Mouse (Mus musculus) kidney, embryonic 16.5 days (tissue): ENCODE results near the gene Fcgr4. TPM values are rescaled to one million over a fixed set of nuclear protein-coding genes. Genes with fewer than 3 reads are reported as not detected.

ENCODE experiments used
- ATAC-seq: fragments of 200-750 bp; cut with Nextera tagmentation; 2 replicates; pipeline ENCODE4 v1.8.0; 2017; ENCODE audit warnings: moderate TSS enrichment; ENCODE audit not compliant: low FRiP score, low TSS enrichment
- H3K27ac ChIP-seq: fragments of 300-500 bp; sonication (generic); 2 replicates; pipeline ENCODE4 v1.5.1; 2014; ENCODE audit warnings: low read length
- H3K27me3 ChIP-seq: fragments of 300-500 bp; sonication (generic); 2 replicates; pipeline ENCODE4 v1.6.1; 2014; ENCODE audit warnings: low read length, control low read depth, mixed read lengths; ENCODE audit not compliant: insufficient read depth
- H3K36me3 ChIP-seq: fragments of 300-500 bp; sonication (generic); 2 replicates; pipeline ENCODE4 v1.6.1; 2014; ENCODE audit warnings: low read length, control low read depth, mixed read lengths; ENCODE audit not compliant: insufficient read depth
- H3K4me1 ChIP-seq: fragments of 300-500 bp; sonication (generic); 2 replicates; pipeline ENCODE4 v1.6.1; 2014; ENCODE audit warnings: low read length, control low read depth, mixed read lengths; ENCODE audit not compliant: insufficient read depth
- H3K4me2 ChIP-seq: fragments of 300-500 bp; sonication (generic); replicated peaks from 2 replicates; pipeline ENCODE4 v1.6.1; 2014; ENCODE audit warnings: low read depth, low read length
- H3K4me3 ChIP-seq: fragments of 300-500 bp; sonication (generic); 2 replicates; pipeline ENCODE4 v1.5.1; 2014; ENCODE audit warnings: mild to moderate bottlenecking, low read length
- H3K9ac ChIP-seq: fragments of 300-500 bp; sonication (generic); replicated peaks from 2 replicates; pipeline ENCODE4 v1.6.1; 2014; ENCODE audit warnings: low read length
- H3K9me3 ChIP-seq: fragments of 300-500 bp; sonication (generic); 2 replicates; pipeline ENCODE4 v1.6.1; 2016; ENCODE audit warnings: low read length, control low read depth
- WGBS: fragments of 180-500 bp; shearing (Covaris S2); extraction: QIAGEN DNeasy Blood & Tissue Kit; methylation state at CpG from one replicate; pipeline ENCODE4 v1.1.7; 2014; 5-methylcytosine and 5-hydroxymethylcytosine counted together
- polyA plus RNA-seq: library from polyadenylated mRNA; unstranded; fragments of >200 nt; fragmentation: Nextera tagmentation; extraction: Ambion mirVana; gene quantifications from 2 replicates; pipeline ENCODE4 v1.2.1, GENCODE M21; 2015

Fcgr4 gene
- polyA plus RNA-seq, 1 experiment from 2014 or later, result 1.3 TPM

DNA sequence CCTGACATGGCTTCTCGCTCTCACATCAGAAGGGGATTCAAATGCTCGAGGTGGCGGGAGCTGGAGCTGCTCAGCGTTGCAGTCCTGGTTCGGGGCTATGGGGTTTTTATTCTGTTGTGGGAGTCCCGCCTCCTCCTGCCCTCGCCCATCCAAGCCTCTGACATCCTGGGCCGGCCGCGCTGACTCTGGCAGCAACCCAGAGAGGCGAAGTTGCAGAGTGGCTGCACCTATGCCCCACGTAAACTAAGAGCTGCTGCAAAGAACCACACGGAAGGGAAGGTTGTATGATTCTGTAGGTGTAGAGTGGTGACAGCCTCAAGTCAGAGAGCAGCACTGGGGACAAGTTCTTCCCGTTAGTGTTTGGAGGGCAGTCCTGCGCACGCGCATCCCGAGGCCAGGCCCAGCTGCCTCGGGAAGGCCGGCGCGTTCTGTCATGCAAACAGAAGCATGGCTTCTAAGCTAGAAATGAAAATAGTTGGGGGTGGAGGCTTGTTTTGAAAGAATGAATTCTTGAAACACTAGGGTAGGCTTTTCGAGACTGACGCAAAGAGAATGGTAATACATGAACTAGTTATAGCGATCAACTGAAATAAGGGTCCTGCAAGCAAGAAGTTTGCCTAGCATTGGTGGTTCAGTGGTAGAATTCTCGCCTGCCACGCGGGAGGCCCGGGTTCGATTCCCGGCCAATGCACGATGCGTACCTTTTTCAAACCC lies 25.8 kb downstream of the Fcgr4 start:
- peak; percentile 97 for ATAC-seq
- no peaks in the 10 kb centered on the region for H3K36me3 ChIP-seq
- H3K4me3 ChIP-seq, result peak overlapping the region; percentile 69
- no peaks in the 10 kb centered on the region for H3K27me3 ChIP-seq
- peak overlapping the region; percentile 56 for H3K4me2 ChIP-seq
- no peaks in the 10 kb centered on the region for H3K4me1 ChIP-seq
- under 1% methylated on average over 33 of the region's 33 CpGs for WGBS
- H3K27ac ChIP-seq, result peak overlapping the region; percentile 86
- H3K9me3 ChIP-seq, result no peaks in the 10 kb centered on the region
- peak overlapping the region; percentile 73 for H3K9ac ChIP-seq

DNA sequence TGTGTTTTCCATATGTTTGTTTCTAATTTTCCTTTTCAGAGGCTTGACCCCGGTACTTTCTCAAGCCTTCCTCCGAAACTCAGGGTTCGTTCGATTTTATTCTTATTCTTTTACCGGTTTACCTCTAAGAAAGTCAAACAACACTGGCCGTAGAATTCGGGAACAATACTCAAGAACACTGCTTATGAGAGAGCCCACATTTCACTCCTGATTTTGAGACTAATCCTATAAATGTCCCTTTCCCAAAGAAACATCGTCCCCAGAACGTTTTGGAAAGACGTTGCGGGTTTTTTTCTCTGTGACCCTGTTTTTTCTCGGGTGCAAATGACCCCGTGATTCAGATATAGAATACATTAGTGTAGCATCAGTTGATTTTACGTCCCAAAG lies 26.4 kb downstream of the Fcgr4 start:
- Histone ChIP-seq H3K36me3 (no peaks in the 10 kb centered on the region), H3K4me2 (peak overlapping the region; percentile 56), H3K27ac (no peak overlapping the region), H3K27me3 (no peaks in the 10 kb centered on the region), H3K9ac (peak overlapping the region; percentile 54), H3K4me3 (peak overlapping the region; percentile 69), H3K9me3 (no peaks in the 10 kb centered on the region), H3K4me1 (no peaks in the 10 kb centered on the region)
- no peak for ATAC-seq
- whole genome bisulfite sequencing, result 5% methylated on average over 14 of the region's 14 CpGs

DNA sequence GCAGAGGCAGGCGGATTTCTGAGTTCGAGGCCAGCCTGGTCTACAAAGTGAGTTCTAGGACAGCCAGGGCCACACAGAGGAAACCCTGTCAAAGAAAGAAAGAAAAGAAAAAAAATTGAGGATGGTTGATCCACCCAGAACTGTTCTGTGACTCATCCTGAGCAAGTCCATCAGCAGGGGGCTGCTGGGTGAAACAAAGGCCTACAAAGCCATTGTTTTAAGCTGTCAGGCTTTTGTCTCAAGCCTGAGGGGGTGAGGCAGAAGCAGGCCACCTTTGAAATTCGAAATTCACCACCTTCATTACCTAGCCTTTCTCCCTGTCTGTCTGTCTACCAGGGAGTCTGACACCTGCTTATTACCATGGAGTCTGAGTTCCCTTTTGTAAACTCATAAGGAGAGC lies 27.8 kb downstream of the Fcgr4 start:
- Histone ChIP-seq H3K9ac (no peak overlapping the region), H3K36me3 (no peaks in the 10 kb centered on the region), H3K9me3 (no peaks in the 10 kb centered on the region), H3K27ac (no peak overlapping the region), H3K4me1 (no peaks in the 10 kb centered on the region), H3K4me3 (no peak overlapping the region), H3K4me2 (no peak overlapping the region), H3K27me3 (no peaks in the 10 kb centered on the region)
- no peak for ATAC-seq
- WGBS, result 80% methylated on average over 3 of the region's 3 CpGs

DNA sequence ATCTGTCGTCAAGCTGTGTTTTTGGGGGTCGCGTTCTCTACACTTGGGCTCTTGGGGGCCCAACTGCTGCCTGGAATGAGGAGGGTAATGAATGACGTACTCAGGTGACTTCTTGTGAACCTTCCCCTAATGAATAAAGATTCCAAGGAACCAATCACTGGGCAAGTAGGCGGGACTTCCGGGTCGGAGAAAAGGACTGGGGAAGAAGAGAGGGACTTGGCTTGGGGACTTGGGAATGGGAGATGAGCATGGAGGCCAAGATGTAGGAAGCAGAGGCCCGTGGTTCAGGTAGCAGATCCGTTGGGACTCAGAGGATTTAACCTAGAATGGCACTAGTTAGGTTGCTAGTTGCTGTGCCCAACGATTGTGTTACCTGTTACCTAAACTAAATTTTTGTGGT lies 30.5 kb downstream of the Fcgr4 start:
- Histone ChIP-seq H3K9me3 (no peaks in the 10 kb centered on the region), H3K4me1 (no peaks in the 10 kb centered on the region), H3K27ac (no peak overlapping the region), H3K4me3 (no peak overlapping the region), H3K36me3 (no peaks in the 10 kb centered on the region), H3K27me3 (no peaks in the 10 kb centered on the region), H3K9ac (no peak overlapping the region), H3K4me2 (no peak overlapping the region)
- WGBS, result 46% methylated on average over 10 of the region's 10 CpGs
- ATAC-seq, result no peak

DNA sequence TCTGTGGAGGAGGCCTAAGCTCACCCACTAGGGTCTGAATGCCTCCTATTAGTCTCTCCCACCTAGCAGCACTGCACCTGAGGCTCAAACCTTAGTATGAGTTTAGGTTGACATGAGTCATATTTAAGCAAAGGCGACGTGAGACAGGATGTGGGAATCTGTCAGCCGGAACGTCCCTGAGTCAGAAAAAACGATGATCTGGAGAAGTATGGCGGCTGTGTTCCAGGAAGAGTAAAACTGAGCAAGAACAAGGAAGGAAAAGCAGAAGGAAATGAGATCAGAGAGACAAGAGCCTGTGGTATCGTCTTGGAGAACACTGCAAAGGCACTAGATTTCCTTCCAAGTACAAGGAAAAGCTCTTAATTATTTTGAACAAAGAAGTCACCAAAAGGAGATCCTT lies 32.1 kb downstream of the Fcgr4 start:
- WGBS, result 64% methylated on average over 7 of the region's 7 CpGs
- Histone ChIP-seq H3K27me3 (no peaks in the 10 kb centered on the region), H3K4me3 (no peak overlapping the region), H3K4me2 (no peak overlapping the region), H3K36me3 (no peaks in the 10 kb centered on the region), H3K4me1 (no peaks in the 10 kb centered on the region), H3K9ac (no peak overlapping the region), H3K27ac (no peak overlapping the region), H3K9me3 (no peaks in the 10 kb centered on the region)
- ATAC-seq, result no peak

DNA sequence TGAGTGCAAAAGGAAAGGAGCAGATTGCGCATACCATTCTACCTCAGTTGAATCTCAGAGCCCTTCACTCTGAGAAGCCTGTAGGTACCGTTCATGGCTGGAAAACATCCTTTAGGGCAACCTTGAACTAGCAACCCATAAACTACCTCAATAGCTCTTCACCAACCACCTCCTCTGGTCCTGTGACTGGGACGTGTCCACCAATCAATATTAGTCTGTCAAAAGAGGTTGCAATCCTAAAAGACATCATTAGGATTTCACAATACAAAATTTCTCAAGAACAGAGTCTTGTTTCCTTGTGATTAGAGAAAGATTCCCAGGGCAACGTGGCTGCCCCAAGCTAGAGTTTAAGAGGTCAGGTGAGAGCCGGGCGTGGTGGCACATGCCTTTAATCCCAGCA lies 34.6 kb downstream of the Fcgr4 start:
- Histone ChIP-seq H3K27me3 (no peaks in the 10 kb centered on the region), H3K9ac (no peak overlapping the region), H3K9me3 (no peaks in the 10 kb centered on the region), H3K4me3 (no peak overlapping the region), H3K4me1 (no peaks in the 10 kb centered on the region), H3K4me2 (no peak overlapping the region), H3K36me3 (no peaks in the 10 kb centered on the region), H3K27ac (no peak overlapping the region)
- ATAC-seq, result no peak
- 83% methylated on average over 6 of the region's 6 CpGs for WGBS

DNA sequence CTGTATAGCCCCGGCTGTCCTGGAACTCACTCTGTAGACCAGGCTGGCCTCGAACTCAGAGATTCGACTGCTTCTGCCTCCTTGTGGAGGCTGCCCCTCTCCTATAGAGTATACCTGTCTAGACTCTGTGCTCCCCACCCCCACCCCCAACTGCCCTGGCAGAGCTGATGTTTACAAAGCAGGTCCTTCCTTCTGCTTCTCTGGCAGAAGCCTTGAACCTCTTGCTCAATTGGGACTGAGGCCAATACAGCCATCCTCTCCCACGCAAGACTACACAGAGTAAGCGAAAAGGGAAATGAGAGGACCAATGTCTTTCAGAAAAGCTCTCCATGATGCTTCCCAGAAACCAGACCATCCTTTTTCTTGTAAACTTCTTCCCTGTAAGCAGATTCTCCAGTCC lies 38.5 kb downstream of the Fcgr4 start:
- WGBS, result 86% methylated on average over 5 of the region's 5 CpGs
- Histone ChIP-seq H3K4me3 (no peak overlapping the region), H3K4me1 (no peaks in the 10 kb centered on the region), H3K27me3 (no peaks in the 10 kb centered on the region), H3K9ac (no peak overlapping the region), H3K36me3 (no peaks in the 10 kb centered on the region), H3K9me3 (no peaks in the 10 kb centered on the region), H3K4me2 (no peak overlapping the region), H3K27ac (no peak overlapping the region)
- ATAC-seq, result no peak

DNA sequence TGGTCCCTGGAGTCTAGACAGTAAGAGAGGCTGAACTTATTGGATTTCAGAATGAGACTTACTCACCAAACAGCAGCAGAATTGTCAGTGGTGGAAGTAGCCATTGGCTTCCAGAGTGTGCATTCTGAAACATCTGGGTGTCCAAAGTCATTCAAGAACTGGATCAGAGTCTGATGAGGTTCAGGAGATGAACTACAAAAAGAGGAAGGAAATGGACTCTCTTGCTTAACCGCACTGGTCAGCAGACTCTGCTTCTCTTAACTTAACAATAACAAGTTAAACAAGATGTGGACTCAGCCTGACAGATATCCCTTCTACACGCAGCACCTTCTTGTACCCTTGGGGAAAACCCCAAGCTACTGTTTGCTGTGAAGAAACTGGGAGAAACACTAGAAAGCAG lies 40.5 kb downstream of the Fcgr4 start:
- no peaks in the 10 kb centered on the region for H3K4me1 ChIP-seq
- 78% methylated on average over 2 of the region's 2 CpGs for WGBS
- no peaks in the 10 kb centered on the region for H3K36me3 ChIP-seq
- H3K27me3 ChIP-seq, result peaks cover 9% of the 10 kb centered on the region; the same call in 1 of the 2 replicates
- no peaks in the 10 kb centered on the region for H3K9me3 ChIP-seq
- no peak for ATAC-seq
- no peak overlapping the region for H3K27ac ChIP-seq
- H3K4me3 ChIP-seq, result no peak overlapping the region
- no peak overlapping the region for H3K4me2 ChIP-seq
- no peak overlapping the region for H3K9ac ChIP-seq

DNA sequence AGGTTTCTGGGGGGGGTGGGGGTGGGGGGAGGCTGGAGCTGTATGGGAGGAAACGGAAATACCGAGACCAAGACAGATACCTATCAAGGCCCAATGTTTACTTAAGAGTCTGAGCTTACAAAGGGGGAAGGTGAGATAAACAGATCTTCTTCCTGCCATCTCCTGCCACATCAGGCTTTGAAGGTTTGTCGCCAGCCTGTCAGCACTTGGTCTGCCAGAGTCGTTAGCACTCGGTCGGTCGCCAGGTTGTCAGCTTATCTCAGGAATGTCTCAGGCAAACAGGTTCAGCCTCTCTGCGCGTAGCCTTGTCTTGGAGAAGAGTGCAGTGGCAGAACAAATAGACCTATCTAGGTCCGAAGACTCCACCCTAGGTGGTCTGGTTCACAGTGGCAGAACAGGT lies 41.7 kb downstream of the Fcgr4 start:
- no peak overlapping the region for H3K4me3 ChIP-seq
- H3K4me1 ChIP-seq, result peaks cover 4% of the 10 kb centered on the region; the same call in 1 of the 2 replicates
- no peak overlapping the region for H3K27ac ChIP-seq
- 0 out of 2 replicates have a peak overlapping the region, but pooled peaks have one; percentile 2 for H3K4me2 ChIP-seq
- no peak overlapping the region for H3K9ac ChIP-seq
- WGBS, result 39% methylated on average over 10 of the region's 10 CpGs
- no peak for ATAC-seq
- peaks cover 13% of the 10 kb centered on the region for H3K27me3 ChIP-seq
- H3K9me3 ChIP-seq, result no peaks in the 10 kb centered on the region
- no peaks in the 10 kb centered on the region for H3K36me3 ChIP-seq

DNA sequence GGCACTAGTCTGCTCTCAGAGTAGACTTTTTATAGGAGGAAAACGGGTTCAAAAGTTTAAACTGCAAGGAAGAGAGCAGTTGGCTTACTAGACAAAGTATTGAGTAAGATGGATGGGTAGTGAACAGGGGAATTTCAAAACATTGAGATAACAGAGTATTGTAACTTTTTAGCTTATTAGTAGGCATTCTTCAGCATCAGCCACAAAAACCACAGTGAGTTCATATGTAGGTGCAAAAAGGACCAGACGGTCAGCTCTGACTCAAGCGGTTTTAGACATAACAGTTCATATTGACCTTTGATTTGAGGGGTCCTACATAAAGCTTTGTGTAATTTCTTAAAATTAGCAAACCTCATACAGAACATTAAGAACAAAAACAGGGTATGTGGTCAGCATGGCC lies 42.8 kb downstream of the Fcgr4 start:
- H3K4me1 ChIP-seq, result peaks cover 4% of the 10 kb centered on the region; the same call in 1 of the 2 replicates
- ATAC-seq, result no peak
- WGBS, result 87% methylated on average over 3 of the region's 3 CpGs
- H3K4me2 ChIP-seq, result no peak overlapping the region
- H3K9ac ChIP-seq, result no peak overlapping the region
- H3K36me3 ChIP-seq, result no peaks in the 10 kb centered on the region
- H3K27ac ChIP-seq, result no peak overlapping the region
- no peak overlapping the region for H3K4me3 ChIP-seq
- H3K9me3 ChIP-seq, result no peaks in the 10 kb centered on the region
- peaks cover 18% of the 10 kb centered on the region for H3K27me3 ChIP-seq
